Mouse (Mus musculus) layer of hippocampus, postnatal 10 days (tissue): ENCODE data around the gene Camta1. TPM values are rescaled to one million over a fixed set of nuclear protein-coding genes. Genes with fewer than 3 reads are reported as not detected.

Source experiments
- DNase-seq, 2 experiments: peaks; one replicate each; pipeline ENCODE4 v3.0.0; 2021; ENCODE audit warnings: low spot score in 2 of 2
- total RNA-seq, 2 experiments: library from RNA; stranded (reverse); gene quantifications; 2 replicates each; pipeline ENCODE4 v1.2.3; 2021

Camta1 gene
- total RNA-seq, 2 experiments from 2014 or later: 218 to 223 TPM

DNA sequence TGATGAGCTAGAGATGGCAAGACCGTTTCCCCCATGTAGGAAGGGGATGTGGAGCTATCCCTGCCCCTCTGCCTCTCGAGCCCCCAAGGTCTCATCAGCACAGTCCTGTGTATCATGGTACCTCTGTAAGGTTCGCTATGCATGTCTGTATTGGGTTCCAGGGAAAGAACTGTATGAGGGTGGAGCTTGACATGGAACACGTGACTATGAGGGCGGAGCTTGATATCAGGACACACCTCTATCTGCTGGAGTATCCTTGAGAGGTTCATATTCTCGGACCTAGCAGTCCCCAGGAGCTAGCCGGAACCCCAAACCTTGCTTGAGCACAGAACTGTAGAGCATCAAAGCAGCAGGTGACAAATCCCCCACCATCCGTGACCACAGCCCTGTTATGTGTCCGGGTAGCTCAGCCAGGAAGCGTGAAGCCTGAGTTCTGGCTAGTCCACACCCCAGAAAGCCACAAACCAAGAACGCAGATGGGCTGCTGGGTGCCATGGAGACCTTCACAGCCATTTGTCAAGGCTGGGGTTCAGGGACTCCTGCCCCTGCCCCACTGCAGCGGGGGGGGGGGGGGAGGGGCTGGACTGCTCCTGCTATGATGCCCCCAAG is 122.2 kb downstream of the Camta1 start:
- no peak for DNase-seq

DNA sequence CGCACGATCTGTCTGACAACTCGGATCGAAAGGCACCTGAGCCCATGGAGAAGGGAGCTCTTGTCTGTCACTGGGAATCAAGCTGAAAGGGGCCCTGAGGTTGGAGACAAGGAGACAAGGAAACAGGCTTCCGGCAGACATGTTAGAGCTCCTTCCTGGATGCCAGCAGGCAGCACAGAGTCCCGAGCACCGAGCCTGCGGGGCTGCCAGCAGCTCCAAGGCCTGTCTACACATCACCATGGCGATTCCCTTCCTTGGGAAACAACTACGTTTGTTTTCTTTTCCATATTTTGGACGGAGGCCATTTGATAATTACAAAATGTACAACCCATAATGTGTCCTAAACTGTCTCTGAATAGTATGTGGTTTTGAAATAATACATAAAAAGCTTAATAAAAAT is 122.8 kb downstream of the Camta1 start:
- DNase-seq: no peak

DNA sequence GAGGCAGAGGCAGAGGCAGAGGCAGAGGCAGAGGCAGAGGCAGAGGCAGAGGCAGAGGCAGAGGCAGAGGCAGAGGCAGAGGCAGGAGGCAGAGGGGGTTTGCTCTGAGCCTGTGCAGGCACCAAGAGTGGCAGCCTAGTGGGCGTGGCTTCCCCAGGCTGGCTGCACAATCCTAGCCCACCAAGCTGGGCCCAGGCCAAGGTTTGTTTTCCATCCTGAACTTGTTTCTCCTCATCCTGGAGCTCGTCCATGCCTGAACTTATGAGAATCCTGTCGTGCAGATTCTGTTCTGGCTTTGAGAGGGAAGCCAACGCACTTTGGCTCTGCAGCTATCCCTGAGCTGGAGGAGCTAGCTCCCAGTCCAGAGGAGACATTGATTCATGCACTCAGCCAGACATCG is 123.4 kb downstream of the Camta1 start:
- DNase-seq: peak; percentile 45 to 46

DNA sequence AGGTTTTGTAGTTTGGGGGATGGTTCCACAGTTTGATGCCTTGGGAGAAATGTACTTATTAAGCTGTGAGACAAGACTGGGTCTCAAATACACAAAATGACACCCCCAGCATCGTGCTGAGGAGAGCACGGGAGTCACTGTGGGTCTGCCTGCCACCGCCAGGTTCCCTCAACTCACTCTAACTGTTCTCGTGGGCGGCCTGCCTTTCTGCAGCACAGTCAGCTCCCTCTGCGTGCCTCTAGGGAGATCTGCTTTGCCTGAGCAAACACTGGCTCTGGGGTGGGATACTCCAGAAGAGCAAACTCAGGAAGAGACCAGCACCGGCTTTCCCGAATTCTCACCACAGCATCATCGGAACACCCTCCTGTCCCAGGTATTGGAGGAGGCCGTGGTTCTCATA is 129.0 kb downstream of the Camta1 start:
- no peak for DNase-seq

DNA sequence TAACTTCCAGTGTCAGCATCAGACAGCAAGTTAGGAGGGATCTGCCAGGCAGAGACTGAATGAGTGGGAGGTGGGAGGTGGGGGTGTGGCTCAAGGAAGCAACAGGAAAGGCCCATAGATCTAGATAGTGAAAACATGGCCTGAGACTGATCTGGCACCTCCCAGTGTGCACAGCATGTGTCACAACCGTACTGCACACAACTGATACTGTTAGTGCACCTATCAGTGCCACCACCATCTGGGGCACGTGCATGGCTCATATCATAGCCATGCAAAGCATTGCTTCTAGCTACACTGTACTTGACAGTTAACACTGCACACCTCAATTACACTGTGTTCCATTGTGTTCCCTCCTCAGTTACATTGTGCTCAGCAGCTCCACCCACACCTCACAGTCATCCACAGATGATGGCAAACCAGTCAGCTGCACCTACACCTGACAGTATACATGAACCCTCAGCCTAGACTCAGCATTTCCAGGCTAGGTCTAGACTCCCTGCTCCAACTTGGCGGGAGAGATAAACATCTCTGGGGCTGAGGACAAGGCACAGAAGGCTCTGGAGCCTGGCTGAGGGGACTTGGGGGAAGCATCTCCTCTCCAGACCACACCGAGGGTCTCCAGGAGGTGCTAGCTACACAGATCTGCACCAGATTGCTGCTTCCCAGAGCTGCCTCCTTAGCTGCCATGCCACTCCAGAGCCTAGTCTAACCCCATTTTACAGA is 131.5 kb downstream of the Camta1 start:
- no peak for DNase-seq

DNA sequence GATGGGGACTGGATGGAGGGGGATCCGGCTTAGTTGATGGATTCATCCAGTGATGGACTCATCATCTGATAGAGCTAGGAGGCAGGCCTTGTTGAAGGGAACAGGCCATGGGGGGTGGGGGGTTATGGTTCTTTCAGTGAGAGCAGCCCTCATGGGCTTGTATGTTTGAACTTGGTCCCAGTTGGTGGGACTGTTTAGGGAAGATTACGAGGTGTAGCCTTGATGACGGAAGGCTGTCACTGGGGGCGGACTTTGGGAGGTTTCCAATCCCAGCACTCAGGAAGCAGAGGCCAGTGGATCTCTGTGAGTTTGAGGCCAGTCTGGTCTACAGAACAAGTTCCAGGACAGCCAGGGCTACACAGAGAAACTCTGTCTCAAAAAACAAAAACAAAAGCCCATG is 132.6 kb downstream of the Camta1 start:
- no peak for DNase-seq

DNA sequence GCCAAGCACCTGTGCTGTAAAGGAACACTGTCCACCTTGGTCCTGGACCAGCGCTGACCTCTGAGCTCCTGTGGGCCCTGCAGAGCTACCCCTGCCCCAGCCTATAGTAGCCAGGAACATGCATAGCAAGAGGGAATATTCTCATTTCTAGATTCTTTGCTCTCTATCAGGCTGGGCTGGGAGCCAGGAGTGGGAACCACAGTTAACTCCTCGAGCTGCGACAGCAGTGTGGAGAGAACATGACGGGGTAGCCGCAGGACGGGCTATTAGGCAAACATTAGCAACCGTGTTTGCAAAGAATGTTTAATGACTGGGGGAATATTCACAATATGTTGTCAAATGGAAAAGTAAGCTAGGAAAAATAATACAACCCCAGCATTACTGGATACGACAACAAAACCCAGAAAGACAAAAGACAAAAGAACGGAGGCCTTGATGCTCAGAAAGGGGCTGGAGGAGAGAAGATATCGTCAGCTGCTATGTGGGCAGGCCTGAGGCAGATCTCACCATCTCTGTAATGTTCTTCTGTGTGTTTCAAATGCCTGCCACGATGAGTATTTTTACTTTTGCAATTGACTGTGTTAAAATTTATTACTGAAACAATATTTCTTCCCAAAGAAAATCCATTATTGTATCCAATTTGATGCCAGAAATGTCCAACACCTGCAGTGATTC is 133.1 kb downstream of the Camta1 start:
- DNase-seq: peak; percentile 29 to 56

DNA sequence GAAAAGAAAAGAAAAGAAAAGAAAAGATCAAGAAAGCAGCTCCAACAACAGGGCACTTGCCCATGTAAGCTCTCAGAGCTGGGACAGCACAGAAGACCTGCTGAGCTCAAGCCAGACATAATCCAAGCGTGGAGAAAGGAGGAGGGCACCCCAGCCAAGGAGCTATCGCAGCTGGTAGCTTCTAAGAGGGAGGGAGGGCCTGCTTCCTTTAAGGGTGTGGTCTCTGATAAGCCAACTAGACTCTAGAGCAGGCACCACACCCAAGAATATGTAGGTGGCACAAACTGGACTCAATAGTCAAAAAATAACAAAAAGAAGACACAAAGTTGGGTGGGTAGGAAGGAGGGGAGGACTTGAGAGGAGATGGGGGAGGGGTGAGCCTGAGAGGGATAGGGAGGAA is 135.3 kb downstream of the Camta1 start:
- DNase-seq: no peak

DNA sequence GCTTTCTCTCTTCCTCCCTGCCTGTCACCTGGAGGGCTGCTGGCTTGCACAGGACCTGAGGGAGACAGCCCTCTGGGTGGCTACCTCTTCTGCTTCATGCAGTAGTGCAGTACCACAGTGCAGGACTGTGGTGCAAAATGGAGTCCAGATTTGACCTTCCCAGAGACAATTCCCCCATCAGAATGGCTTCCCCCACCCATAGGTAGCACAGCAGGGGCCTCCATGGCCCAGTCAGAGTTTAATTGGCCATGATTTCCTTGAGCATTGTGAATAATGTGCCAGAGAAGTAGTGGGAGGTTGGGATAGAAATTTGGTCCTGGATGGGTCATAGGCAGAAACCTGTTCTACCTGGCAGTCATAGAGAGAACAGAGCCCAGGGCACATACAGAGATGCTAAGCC is 136.8 kb downstream of the Camta1 start:
- no peak for DNase-seq

DNA sequence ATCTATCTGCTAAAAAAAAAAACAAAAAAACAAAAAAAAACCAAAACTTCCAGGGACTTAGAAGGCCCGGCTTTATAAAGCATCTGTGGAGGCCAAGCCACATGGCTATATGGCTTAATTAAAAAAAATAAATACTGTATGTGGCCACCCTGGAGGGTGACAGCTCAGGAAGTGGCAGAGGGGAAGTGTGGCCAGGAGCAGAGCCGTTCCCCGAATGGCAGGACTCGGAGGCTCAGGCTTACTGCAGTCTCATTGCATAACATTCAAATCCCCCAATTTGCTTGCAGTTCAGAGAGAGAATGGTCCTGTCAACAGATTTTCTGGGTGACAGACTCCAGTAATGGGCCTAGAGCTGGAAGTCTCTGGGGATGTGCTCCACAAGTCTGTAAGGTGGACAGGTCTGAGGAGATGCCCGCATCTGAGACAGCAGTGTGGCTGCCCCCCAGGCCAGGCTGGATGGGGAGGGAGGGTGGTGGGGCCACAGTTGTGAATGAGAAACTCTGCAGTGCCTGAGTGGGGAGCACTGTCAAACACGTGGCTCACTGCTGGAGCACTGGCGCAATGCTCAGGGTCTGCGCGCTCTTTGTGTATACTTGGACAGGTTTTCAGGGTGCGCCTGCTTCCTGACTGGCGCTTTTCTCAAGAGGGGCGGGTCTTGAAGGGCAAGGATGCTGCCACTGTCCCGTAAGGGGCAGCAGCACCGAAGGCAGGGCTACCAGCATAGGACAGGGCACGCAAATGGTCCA is 140.8 kb downstream of the Camta1 start:
- DNase-seq: no peak

DNA sequence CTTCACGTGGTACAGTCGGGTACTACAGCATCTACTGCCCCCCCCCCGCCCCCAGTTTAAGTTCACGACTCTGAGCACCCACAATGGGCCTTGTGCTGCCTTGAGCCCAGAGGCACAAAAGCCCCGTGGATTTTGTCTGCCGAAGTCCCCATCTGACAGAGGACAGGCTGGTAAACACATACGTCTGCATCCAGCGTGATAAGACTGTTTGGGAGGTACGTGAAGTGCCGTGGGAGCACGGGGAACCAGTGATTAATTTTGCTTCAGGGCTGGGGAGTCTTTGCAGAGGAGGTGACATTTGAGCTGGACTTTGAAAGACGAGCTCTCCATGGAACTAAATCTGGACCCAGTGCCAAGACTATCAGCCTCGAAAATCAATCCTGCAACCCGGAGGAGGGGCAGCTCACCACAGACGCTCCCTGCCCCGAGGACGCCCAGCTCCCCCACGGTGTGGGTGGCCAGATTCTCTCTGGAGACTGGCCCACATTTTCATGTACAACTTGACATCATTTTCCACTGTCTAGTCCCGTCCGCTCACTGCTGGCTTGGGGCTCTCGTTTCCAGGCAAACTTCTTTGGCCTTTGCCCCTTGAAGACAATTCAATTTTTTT is 142.7 kb downstream of the Camta1 start:
- no peak for DNase-seq

DNA sequence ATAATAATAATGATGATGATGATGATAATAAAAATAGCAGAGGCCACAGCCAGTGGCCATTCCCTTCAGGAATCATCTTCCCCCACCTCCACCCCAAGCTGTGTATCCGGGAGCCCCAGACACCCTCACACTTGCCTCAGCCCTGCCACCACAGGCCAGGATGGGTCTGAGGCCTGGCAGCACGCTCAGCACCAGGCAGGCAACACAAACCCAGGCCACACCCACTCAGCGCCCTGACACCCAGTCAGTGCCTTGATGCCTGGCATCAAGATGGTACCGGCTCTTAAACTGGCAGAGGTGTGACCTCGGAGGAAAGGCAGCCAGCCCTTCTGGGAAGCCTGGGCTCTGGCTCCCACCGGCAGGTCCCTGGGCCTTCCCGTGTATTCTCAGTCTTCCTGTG is 143.8 kb downstream of the Camta1 start:
- no peak for DNase-seq

DNA sequence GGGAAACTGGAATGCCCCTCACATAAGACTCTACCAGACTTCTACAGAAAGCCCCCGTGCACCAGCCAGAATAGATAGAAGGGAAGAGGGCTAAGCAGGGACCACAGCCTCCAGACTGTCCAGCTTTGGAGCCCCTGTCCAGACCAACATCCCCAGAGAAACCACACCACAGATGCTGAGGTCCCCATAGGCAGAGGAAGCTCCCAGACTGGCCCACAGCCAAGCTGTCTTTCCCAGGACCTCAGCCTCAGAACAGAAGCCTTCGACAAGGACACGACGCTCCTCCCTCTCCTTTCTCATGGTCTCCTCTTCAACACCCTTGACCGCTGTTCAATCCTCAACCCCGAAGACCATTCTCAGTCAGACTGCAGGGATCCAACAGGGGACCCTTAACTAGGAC is 148.0 kb downstream of the Camta1 start:
- DNase-seq: no peak

DNA sequence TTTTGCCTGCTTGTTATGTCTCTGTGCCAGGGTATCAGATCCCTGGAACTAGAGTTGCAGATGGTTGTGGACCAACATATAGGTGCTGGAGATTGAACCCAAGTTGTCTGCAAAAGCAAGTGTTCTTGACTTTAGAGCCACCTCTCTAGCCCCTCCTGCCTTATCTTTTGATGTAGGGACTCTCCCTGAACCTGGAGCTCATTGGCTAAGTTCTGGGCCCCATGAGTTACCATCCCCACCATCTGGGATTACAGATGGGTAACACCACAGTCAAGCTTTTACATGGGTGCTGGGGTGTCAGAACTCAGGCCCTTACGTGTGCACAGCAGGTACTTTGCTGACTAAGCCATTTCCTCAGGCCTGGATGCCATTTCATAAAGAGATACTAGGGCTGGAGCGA is 150.3 kb downstream of the Camta1 start:
- no peak for DNase-seq

DNA sequence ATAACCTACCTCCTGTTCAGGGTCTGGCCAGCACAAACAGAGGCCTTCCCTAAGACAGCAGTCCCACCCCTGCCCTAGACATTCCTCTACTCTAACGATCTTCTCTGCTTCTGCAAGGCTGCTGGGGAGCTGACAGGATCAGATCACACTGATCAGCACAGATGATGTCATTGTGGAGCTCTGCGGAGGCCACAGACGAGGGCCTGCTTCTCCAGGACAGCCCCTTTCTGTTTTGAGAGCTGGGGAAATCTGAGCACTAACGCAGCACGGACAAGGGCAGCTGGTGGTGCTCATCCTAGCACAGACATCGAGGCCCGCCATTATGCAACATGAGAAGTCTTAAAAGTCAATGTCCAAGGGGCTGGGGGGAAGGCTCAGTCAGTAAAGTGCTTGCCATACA is 151.2 kb downstream of the Camta1 start:
- no peak for DNase-seq

DNA sequence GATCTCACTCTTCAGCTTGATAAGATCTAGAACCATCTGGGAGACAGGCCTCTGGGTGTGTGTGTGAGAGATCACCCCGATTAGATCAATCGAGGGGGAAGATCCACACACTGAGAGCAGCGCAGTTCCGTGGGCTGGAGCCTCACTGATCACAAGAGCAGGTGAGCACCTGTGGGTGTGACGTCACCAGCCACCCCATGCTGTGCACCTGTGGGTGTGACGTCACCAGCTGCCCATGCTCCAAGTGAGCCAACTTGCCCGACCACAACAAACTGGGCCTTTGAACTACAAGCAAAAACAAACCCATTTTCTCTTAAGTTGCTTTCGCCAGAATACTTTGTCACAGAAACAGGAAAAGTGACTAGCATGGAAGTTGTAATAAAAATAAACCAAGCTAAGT is 152.4 kb downstream of the Camta1 start:
- DNase-seq: no peak

DNA sequence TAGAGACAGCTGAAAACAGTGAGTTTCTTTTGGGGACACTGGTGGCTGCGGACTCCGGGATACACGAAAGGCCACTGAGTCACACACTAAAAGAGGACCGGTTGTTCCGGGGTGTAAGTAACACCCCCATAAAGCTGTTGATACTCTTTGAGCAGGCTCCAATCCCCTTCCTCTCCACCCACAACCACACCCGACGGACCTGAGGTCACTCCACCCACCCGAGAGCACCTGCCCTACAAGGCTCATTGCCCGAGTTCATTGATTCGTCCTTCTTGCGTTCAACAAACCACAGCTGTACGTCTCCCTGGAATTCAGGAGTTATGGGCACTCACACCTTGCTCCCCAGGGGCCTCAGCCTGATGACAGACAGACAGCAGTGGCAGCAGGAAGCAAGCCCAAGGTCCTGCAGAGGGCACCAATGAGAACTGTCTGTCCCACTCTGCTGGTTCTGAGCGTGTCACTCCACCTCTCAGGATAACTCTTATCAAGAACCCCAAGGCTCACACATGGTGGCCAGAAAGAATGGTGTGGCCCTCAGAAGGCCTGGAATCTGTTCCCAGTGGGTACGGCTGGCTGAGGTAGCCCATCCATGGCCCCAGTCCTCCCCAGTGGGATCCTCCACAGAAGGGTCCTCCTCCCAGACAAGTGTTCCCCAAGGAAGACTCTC is 158.5 kb downstream of the Camta1 start:
- DNase-seq: no peak

DNA sequence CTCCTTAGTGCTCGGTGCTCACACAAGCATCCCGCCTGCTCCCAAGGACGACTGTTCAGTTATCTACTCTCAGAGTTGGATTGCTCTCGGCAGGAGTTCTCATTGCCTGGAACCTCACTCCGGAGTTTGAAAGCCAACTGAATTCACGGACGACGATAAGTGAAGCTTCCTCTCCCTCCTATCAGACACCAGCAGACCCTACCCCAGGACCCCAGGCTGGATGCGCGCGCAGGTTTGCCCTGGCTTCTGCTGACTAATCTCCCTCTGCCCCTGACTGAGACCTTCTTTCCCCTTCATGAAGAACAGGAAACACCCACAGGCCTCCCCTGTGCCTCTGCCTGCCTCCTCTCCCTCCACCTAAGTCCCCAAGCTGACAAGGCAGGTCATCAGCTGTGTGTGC is 159.2 kb downstream of the Camta1 start:
- no peak for DNase-seq

DNA sequence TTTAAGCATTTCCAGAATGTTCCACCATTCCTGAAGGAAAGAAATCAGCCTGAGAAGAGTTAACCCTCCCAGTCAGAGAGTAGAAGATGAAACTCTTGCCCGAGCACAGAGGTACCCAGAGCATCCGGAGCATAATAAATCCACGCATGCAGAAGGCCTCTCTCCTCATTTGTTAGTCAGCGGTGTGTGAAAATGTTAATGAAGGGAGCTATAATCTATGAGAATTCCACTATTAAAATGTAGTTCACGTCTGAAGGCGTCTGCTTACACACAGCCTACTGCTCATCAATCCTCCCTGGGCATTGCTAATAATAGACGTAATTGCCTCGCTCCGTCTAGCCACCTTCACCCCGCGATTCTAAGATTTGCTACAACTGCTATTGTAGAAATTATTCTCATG is 165.7 kb downstream of the Camta1 start:
- DNase-seq: no peak

DNA sequence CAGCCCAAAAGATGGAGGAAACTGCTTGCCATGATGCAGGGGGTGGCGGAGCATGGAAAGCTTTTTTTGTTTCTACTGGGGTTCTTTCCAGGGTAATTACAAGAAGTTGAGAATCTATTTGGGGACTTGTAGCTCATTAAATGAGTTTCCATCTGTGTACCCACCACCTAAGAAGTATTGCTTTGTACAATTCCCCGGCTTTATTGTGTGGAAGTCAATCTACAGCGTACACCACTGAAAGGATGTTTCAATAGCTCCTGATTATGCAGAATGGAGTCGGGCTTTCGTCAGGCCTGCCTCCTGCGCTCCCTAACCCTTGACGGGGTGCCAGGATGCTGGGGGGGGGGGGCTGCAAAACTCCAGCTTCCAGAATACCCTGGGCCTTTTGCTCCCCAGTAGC is 167.1 kb downstream of the Camta1 start:
- no peak for DNase-seq

DNA sequence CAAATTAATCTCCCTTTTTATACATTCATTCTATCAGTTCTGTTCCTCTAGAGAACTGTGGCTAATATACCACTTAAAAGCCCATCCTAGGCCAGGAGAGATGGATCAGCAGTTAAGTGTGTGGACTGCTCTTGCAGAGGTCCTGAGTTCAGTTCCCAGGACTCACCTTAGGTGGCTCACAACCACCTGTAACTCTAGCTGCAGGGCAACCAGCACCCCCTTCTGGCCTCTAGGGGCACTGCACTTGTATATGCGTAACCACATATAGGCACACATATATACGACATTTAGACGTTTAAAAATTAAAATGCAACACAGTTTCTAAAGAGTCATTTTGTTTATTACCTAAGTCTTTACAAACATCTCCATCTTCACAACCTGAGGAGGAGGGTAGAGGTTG is 167.6 kb downstream of the Camta1 start:
- DNase-seq: no peak
